Mouse (Mus musculus): ENCODE data around the gene Man1c1. TPM values are rescaled to one million over a fixed set of nuclear protein-coding genes. Genes with fewer than 3 reads are reported as not detected.

Man1c1 gene
- total RNA-seq, 1 experiment from 2014 or later: 2.0 TPM

Other genes with a start within 250 kb of the Man1c1 start
- gene Stmn1, start 236.0 kb downstream of the Man1c1 start, total RNA-seq (2017): 9.9 and 16.6 TPM in 2 replicates
- gene Paqr7, start 207.6 kb downstream of the Man1c1 start, total RNA-seq (2017): 3.5 and 3.7 TPM in 2 replicates
- not detected in 2 replicates for gene Aunip, start 193.3 kb downstream of the Man1c1 start, total RNA-seq (2017)
- gene Mtfr1l, start 168.9 kb downstream of the Man1c1 start, total RNA-seq (2017): 37.7 and 39.2 TPM in 2 replicates
- gene Selenon, start 152.1 kb downstream of the Man1c1 start, total RNA-seq (2017): 44.2 and 44.3 TPM in 2 replicates
- 25.7 and 27.0 TPM in 2 replicates for gene Ldlrap1, start 63.7 kb upstream of the Man1c1 start, total RNA-seq (2017)
- 36.6 and 42.2 TPM in 2 replicates for gene Maco1, start 149.1 kb upstream of the Man1c1 start, total RNA-seq (2017)
- 0.98 TPM in 1 of 2 replicates, not detected in the other for gene Rhd, start 160.2 kb upstream of the Man1c1 start, total RNA-seq (2017)
- gene Tmem50a, start 210.7 kb upstream of the Man1c1 start, total RNA-seq (2017): 292 TPM in 2 replicates
- 622 and 656 TPM in 2 replicates for gene Rsrp1, start 219.3 kb upstream of the Man1c1 start, total RNA-seq (2017)
- 473 and 479 TPM in 2 replicates for gene Syf2, start 226.6 kb upstream of the Man1c1 start, total RNA-seq (2017)

Measured in neutrophil, adult 5-6 weeks (primary cell).